In genomic region chr10:72778356-72778755, GRCm38 (mm10) we compare ENCODE assay signal across 15 mouse cellular contexts.
A peak's percentile ranks its signal among the peaks of the same experiment; 100 is the strongest.
DNase-seq lines count a peak whose midpoint lies in the region; ATAC-seq lines count a peak whose summit lies in the region.
"Had no signal": no experiment of that assay in that cellular context is flagged by ENCODE, and none has a peak within 500 bp of the region (broad histone marks: within the 10 kb centered on the region; RNA-seq: fewer than 3 reads in every experiment).

No protein-coding gene starts in this region.

- 33% methylated on average over 3 of the region's 3 CpGs for WGBS in heart, embryonic 14.5 days
- WGBS in liver, embryonic 11.5 days, result 20% methylated on average over 3 of the region's 3 CpGs

- no peak overlapping the region for H3K4me3 ChIP-seq in heart, embryonic 14.5 days (ENCODE audit: control insufficient read depth in 1 of 2, insufficient read depth in 1 of 2, low read depth in 1 of 2, low read length in 2 of 2)
- H3K4me3 ChIP-seq in liver, embryonic 11.5 days (ENCODE audit: low read depth, low read length), result no peak overlapping the region
- H3K4me3 ChIP-seq: embryonic facial prominence, embryonic 12.5 days; neural tube, embryonic 15.5 days had no signal

- no peaks in the 10 kb centered on the region for H3K36me3 ChIP-seq in heart, embryonic 14.5 days (ENCODE audit: control insufficient read depth, insufficient read depth, low read length)
- H3K36me3 ChIP-seq in liver, embryonic 11.5 days (ENCODE audit: control insufficient read depth, insufficient read depth, low read length), result no peaks in the 10 kb centered on the region
- H3K36me3 ChIP-seq: embryonic facial prominence, embryonic 12.5 days; neural tube, embryonic 15.5 days had no signal

- no peak for DNase-seq in heart, postnatal 14 days
- DNase-seq in liver, embryonic 11.5 days (ENCODE audit: low spot score), result no peak
- DNase-seq in liver, result no peak
- DNase-seq in adipocyte (ENCODE audit: low spot score), result peak; percentile 44
- DNase-seq in retina, embryonic 14.5 days (ENCODE audit: low spot score), result peak; percentile 12
- no peak for DNase-seq in layer of hippocampus, adult 18-20 months (ENCODE audit: low spot score in 2 of 2)
- DNase-seq: adrenal gland, postnatal 25 days; gastrocnemius, postnatal 14 days; thymus, postnatal 25 days had no signal

- no peak overlapping the region for H3K27ac ChIP-seq in heart, embryonic 14.5 days (replicated peaks in 1 of 2; ENCODE audit: control insufficient read depth in 1 of 2, insufficient read depth in 1 of 2, low read depth in 2 of 2, low read length in 2 of 2)
- H3K27ac ChIP-seq in liver, embryonic 11.5 days (ENCODE audit: low read depth, low read length), result no peak overlapping the region
- H3K27ac ChIP-seq: embryonic facial prominence, embryonic 12.5 days; neural tube, embryonic 15.5 days had no signal

- H3K4me1 ChIP-seq in heart, embryonic 14.5 days (ENCODE audit: control insufficient read depth in 2 of 2, insufficient read depth in 2 of 2, low read length in 2 of 2), result no peaks in the 10 kb centered on the region
- H3K4me1 ChIP-seq in liver, embryonic 11.5 days (replicated peaks; ENCODE audit: control insufficient read depth, insufficient read depth, low read length), result no peaks in the 10 kb centered on the region
- H3K4me1 ChIP-seq: embryonic facial prominence, embryonic 12.5 days; neural tube, embryonic 15.5 days had no signal

- H3K4me2 ChIP-seq in heart, embryonic 14.5 days (ENCODE audit: low read length), result no peak overlapping the region
- no peak overlapping the region for H3K4me2 ChIP-seq in liver, embryonic 11.5 days
- H3K4me2 ChIP-seq: embryonic facial prominence, embryonic 12.5 days; neural tube, embryonic 15.5 days had no signal

- H3K9ac ChIP-seq in heart, embryonic 14.5 days (ENCODE audit: low read length), result no peak overlapping the region
- no peak overlapping the region for H3K9ac ChIP-seq in liver, embryonic 11.5 days (ENCODE audit: low read depth, low read length)
- H3K9ac ChIP-seq: embryonic facial prominence, embryonic 12.5 days; neural tube, embryonic 15.5 days had no signal

- peak; percentile 54; the same call in 1 of the 2 replicates for ATAC-seq in heart, embryonic 14.5 days (ENCODE audit: insufficient number of reproducible peaks, insufficient read depth, low FRiP score, low read depth)
- ATAC-seq in liver, embryonic 11.5 days (replicated peaks; ENCODE audit: low FRiP score), result peak; percentile 70; the same call in 1 of the 2 replicates
- no peak for ATAC-seq in megakaryocyte progenitor cell, adult 5-6 weeks (replicated peaks; ENCODE audit: poor library complexity)
- ATAC-seq: forebrain, embryonic 14.5 days; midbrain, embryonic 16.5 days had no signal

- no peaks in the 10 kb centered on the region for H3K27me3 ChIP-seq in heart, embryonic 14.5 days (ENCODE audit: control insufficient read depth, insufficient read depth, low read length)
- H3K27me3 ChIP-seq in liver, embryonic 11.5 days (replicated peaks; ENCODE audit: control insufficient read depth, insufficient read depth, low read length), result no peaks in the 10 kb centered on the region
- H3K27me3 ChIP-seq: embryonic facial prominence, embryonic 12.5 days; neural tube, embryonic 15.5 days had no signal

- intact Hi-C loops in heart, postnatal 14 days (cut with DNase I), result no loop called here

- no peaks in the 10 kb centered on the region for H3K9me3 ChIP-seq in heart, embryonic 14.5 days (ENCODE audit: control insufficient read depth, low read length)
- no peaks in the 10 kb centered on the region for H3K9me3 ChIP-seq in liver, embryonic 11.5 days (ENCODE audit: control insufficient read depth, low read length)
- H3K9me3 ChIP-seq: embryonic facial prominence, embryonic 12.5 days; neural tube, embryonic 15.5 days had no signal

Comparison
In these comparisons a context has a peak if more than half of its experiments do, and no peak if none do; other contexts are left out.
1. DNase-seq: peak in adipocyte (single experiment) and retina, embryonic 14.5 days (single experiment); none in heart, postnatal 14 days (0 of 2), liver, embryonic 11.5 days (single experiment), liver (single experiment) and layer of hippocampus, adult 18-20 months (0 of 2).